Mouse (Mus musculus): Measurements from ENCODE around the gene Gpc5.

DNA sequence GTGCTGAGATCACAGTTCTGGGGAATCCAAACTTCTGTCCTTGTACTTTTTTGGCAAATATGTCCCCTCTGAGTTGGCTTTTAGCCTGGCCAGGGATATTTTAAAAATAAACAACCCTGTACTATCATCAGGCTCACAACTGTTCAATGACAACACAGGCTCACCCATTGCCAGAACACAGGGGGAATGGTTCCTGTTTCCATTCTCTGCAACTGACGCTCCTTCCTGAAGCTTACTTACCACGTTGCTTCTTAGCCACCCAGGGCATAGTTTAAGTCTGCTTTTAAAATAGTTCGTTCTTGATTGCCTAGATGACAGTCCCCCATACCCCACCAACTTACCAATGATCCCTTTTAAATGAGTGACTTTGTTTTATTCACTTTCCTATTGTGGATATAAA lies 299.8 kb downstream of the Gpc5 start:
- no peak for TF ChIP-seq CTCF (IDR thresholded peaks at IDR 0.05; ENCODE audit: low read depth, low read length)
- no peak for TF ChIP-seq POLR2A (IDR thresholded peaks at IDR 0.05; ENCODE audit: extremely low read depth, insufficient read depth, low read length)
